Mouse (Mus musculus) adrenal gland, adult 8-10 months (tissue): ENCODE data around the gene Rpl32. TPM values are rescaled to one million over a fixed set of nuclear protein-coding genes. Genes with fewer than 3 reads are reported as not detected.

Source experiments
- DNase-seq: peaks from one replicate; pipeline ENCODE4 v3.0.0; 2022
- microRNA-seq, 2 experiments: library from miRNA; unstranded; fragments of <30 nt; microRNA quantifications; one replicate each; pipeline ENCODE4 v1.2.0; 2022
- total RNA-seq, 4 experiments: library from RNA; stranded (reverse); gene quantifications; 2 replicates each; pipeline ENCODE4 v1.2.4; 2022

Rpl32 gene
- total RNA-seq, 4 experiments from 2014 or later: 999 to 1,169 (median 1,094) TPM

- DNase-seq: no peak
Measured at GRCm38 (mm10) chr6:115767357-115767756, 41.2 kb downstream of the Rpl32 start.

GRCm38 (mm10) chr6:115764179-115764578 lies 44.4 kb downstream of the Rpl32 start:
- DNase-seq: peak; percentile 35

- no peak for DNase-seq
Measured at GRCm38 (mm10) chr6:115761995-115762756, 46.4 kb downstream of the Rpl32 start, which contains the start of gene Tmem40. TSS of gene Tmem40 (minus strand) at chr6:115762410.

GRCm38 (mm10) chr6:115760982-115761381 lies 47.6 kb downstream of the Rpl32 start:
- no peak for DNase-seq

GRCm38 (mm10) chr6:115760137-115760536 lies 48.4 kb downstream of the Rpl32 start:
- no peak for DNase-seq

- DNase-seq: no peak
Measured at GRCm38 (mm10) chr6:115759461-115759860, 49.1 kb downstream of the Rpl32 start.

- no peak for DNase-seq
Measured at GRCm38 (mm10) chr6:115758981-115759435, 49.5 kb downstream of the Rpl32 start.

- DNase-seq: no peak
Measured at GRCm38 (mm10) chr6:115755536-115755935, 53.0 kb downstream of the Rpl32 start.

Small RNA genes lying within 50 kb of the gene (microRNA-seq; reads per million reads assigned to microRNA genes)
- gene Mir7660: 0 reads per million in 2 experiments

Other genes with a start within 250 kb of the Rpl32 start
- not detected for gene Mkrn2os, start 216.2 kb downstream of the Rpl32 start, total RNA-seq
- 10 to 100 TPM; 37.8 to 44.7 (median 42.6) TPM for gene Mkrn2, start 206.8 kb downstream of the Rpl32 start, total RNA-seq
- gene Raf1, start 132.1 kb downstream of the Rpl32 start, total RNA-seq: 100 to 1,000 TPM in 2 of 4 experiments, 10 to 100 TPM in 2; 88.8 to 113 (median 97.7) TPM
- gene Tmem40, start 46.3 kb downstream of the Rpl32 start, total RNA-seq: not detected
- gene Cand2, start 34.2 kb downstream of the Rpl32 start, total RNA-seq: 10 to 100 TPM; 16.1 to 22.6 (median 18.0) TPM
- 1 to 10 TPM in 3 of 4 experiments, under 1 TPM in 1; 0.84 to 2.0 (median 1.1) TPM for gene Efcab12, start 29.7 kb upstream of the Rpl32 start, total RNA-seq
- 1 to 10 TPM; 3.3 to 5.5 (median 3.9) TPM for gene Mbd4, start 44.6 kb upstream of the Rpl32 start, total RNA-seq
- gene Ift122, start 44.7 kb upstream of the Rpl32 start, total RNA-seq: 10 to 100 TPM; 17.2 to 29.9 (median 21.9) TPM
- gene Rho, start 123.0 kb upstream of the Rpl32 start, total RNA-seq: 1 to 10 TPM in 3 of 4 experiments, under 1 TPM in 1; 0.52 to 1.9 (median 1.2) TPM
- gene H1foo, start 136.2 kb upstream of the Rpl32 start, total RNA-seq: under 1 TPM in 1 of 4 experiments, not detected in 3; 0.40 TPM
- gene Plxnd1, start 186.3 kb upstream of the Rpl32 start, total RNA-seq: 100 to 1,000 TPM; 176 to 243 (median 208) TPM